10 mouse cellular contexts compared by ENCODE assay signal in the genomic region with DNA sequence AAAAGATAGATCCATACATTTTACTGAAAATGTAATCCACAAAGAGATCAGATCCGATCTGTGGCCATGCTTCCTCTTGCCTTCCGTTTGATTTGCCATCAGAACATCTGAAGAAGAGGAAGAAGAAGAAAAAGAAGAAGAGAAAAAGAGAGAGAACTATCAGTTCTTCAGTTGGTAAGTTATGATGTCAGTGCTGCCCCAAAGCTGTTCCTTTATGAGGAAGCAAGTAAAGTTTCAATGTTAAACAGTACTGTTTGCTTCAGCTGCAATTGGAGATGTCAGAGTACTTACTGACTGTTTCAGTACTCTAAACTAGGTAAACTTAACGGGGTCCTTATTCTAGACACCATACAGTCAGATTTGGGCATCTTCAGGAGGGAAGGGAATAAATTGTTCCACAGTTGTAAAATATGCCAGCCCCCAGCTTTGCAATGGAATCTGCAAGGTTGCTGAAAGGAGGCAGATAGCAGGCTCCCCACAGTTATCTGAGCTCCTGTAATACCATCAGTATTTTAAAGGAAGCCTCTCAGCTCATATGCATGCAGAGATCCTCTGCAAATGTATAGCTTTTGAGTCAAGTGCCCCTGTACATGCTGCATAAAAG. TPM values are rescaled to one million over a fixed set of nuclear protein-coding genes. Genes with fewer than 3 reads are reported as not detected.
DNase-seq lines count a peak whose midpoint lies in the region; ATAC-seq and TF ChIP-seq lines count a peak whose summit lies in the region.
"Had no signal": no experiment of that assay in that cellular context is flagged by ENCODE, and none has a peak within 500 bp of the region (broad histone marks: within the 10 kb centered on the region; RNA-seq: fewer than 3 reads in every experiment).

No protein-coding gene starts in this region.

- peak overlapping the region; percentile 78 for H3K4me2 ChIP-seq in hindbrain, postnatal 0 days (ENCODE audit: low read depth, low read length)

- peak; percentile 24 to 34 for DNase-seq in frontal cortex, postnatal 36 days (ENCODE audit: low spot score in 2 of 2)
- DNase-seq in frontal cortex, postnatal 14 days (ENCODE audit: low spot score in 2 of 2): no peak
- DNase-seq in right cerebral cortex, postnatal 25 days: peak; percentile 9
- no peak for DNase-seq in right cerebral cortex, postnatal 36 days (ENCODE audit: low spot score in 2 of 2)
- DNase-seq in hindbrain, postnatal 0 days (ENCODE audit: low spot score): peak; percentile 29
- peak; percentile 10 for DNase-seq in right cerebral cortex, postnatal 4 days
- no peak for DNase-seq in T-cell, adult 2 months (ENCODE audit: low spot score)
- DNase-seq: adrenal gland, adult 2 months had no signal

- H3K27me3 ChIP-seq in hindbrain, postnatal 0 days (ENCODE audit: insufficient read depth, low read length): no peaks in the 10 kb centered on the region
- H3K27me3 ChIP-seq: lung, embryonic 15.5 days had no signal

- peak overlapping the region; percentile 78 for H3K4me3 ChIP-seq in hindbrain, postnatal 0 days (ENCODE audit: low read length)

- no peak for TF ChIP-seq CTCF in hindbrain, postnatal 0 days (IDR thresholded peaks at IDR 0.05; ENCODE audit: low read depth)

- H3K9me3 ChIP-seq in hindbrain, postnatal 0 days (ENCODE audit: low read length): no peaks in the 10 kb centered on the region
- H3K9me3 ChIP-seq: lung, embryonic 15.5 days had no signal

- peak overlapping the region; percentile 100 for H3K27ac ChIP-seq in hindbrain, postnatal 0 days
- H3K27ac ChIP-seq: lung, embryonic 15.5 days had no signal

- H3K36me3 ChIP-seq in hindbrain, postnatal 0 days (ENCODE audit: insufficient read depth, low read length): no peaks in the 10 kb centered on the region
- H3K36me3 ChIP-seq: lung, embryonic 15.5 days had no signal

- no peak for ATAC-seq in hindbrain, postnatal 0 days
- ATAC-seq in CD4-positive, CD25-positive, alpha-beta regulatory T cell, adult 4 months: no peak

- WGBS in hindbrain, postnatal 0 days: 54% methylated on average over 3 of the region's 3 CpGs

- peak overlapping the region; percentile 97 for H3K9ac ChIP-seq in hindbrain, postnatal 0 days (replicated peaks; ENCODE audit: low read length)
- H3K9ac ChIP-seq: lung, embryonic 15.5 days had no signal

- H3K4me1 ChIP-seq in hindbrain, postnatal 0 days (ENCODE audit: insufficient read depth, low read length): peaks cover 6% of the 10 kb centered on the region; the same call in 1 of the 2 replicates
- H3K4me1 ChIP-seq: lung, embryonic 15.5 days had no signal

RNA-seq across cellular contexts. Expression of a gene that starts 2.7 kb away (rescaled TPM):
- 77.8 and 84.3 TPM in 2 replicates for total RNA-seq in hindbrain, postnatal 0 days (2014; rRNA removed)
- 87.5 and 89.1 TPM in 2 replicates for polyA plus RNA-seq in hindbrain, postnatal 0 days (2015; fragmentation: Nextera tagmentation; extraction: Ambion mirVana)
- under 1 TPM in 1 of 2 experiments, not detected in 1; 0.28 TPM for polyA plus RNA-seq in CD4-positive, CD25-positive, alpha-beta regulatory T cell, adult 4 months (2017; shearing (Covaris generic))

RNA-seq across cellular contexts. Expression of a gene that starts 34.2 kb away (rescaled TPM):
- 9.8 and 15.6 TPM in 2 replicates for total RNA-seq in hindbrain, postnatal 0 days (2014; rRNA removed)
- 122 TPM in 2 replicates for polyA plus RNA-seq in hindbrain, postnatal 0 days (2015; fragmentation: Nextera tagmentation; extraction: Ambion mirVana)
- polyA plus RNA-seq in CD4-positive, CD25-positive, alpha-beta regulatory T cell, adult 4 months (2017; shearing (Covaris generic)): 10 to 100 TPM; 82.6 to 88.4 TPM

Comparison
In these comparisons a context has a peak if more than half of its experiments do, and no peak if none do; other contexts are left out.
1. DNase-seq: peak in frontal cortex, postnatal 36 days (2 of 2), right cerebral cortex, postnatal 25 days (single experiment), hindbrain, postnatal 0 days (single experiment) and right cerebral cortex, postnatal 4 days (single experiment); none in frontal cortex, postnatal 14 days (0 of 2), right cerebral cortex, postnatal 36 days (0 of 2) and T-cell, adult 2 months (single experiment).
2. RNA of a gene that starts 2.7 kb away (polyA plus RNA-seq): 87.5 to 89.1 TPM in hindbrain, postnatal 0 days; 0.28 TPM in CD4-positive, CD25-positive, alpha-beta regulatory T cell, adult 4 months; every median in the first group is over 10 times any median in the second.